Mouse (Mus musculus): ENCODE results near the gene Nxph1.

Gene Nxph1

DNA sequence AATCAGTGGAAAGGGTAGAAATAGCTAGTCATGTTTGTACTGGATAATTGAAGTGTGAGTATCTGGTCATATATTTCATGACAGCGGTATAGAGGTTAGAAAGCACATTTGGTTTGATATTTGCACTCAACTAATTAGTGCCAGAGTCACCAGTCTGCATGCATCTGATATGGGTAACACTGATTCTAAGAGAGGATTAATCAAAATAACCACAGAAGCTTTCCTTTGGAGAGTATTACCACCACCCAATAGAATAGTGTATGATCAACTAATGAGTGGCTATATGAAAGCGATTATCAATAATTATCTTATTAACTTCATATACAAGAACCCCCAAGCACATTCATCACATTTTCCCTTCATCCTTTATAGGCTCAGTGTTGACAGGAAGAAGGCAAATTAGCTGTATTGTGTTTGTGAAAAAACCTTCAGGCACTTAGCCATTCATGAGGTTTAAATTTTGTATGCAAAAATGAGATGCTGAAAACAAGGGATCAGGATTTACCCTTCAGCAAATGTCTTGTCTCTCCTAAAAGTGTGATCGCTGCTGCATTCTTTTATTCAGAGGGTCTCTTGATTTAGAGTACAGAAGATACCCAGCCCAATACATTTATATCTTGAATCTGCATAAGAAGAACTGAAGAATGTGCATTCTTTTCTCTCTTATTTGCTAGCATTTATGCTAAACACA, 185.5 kb downstream of the Nxph1 start:
- DNase-seq: no peak

DNA sequence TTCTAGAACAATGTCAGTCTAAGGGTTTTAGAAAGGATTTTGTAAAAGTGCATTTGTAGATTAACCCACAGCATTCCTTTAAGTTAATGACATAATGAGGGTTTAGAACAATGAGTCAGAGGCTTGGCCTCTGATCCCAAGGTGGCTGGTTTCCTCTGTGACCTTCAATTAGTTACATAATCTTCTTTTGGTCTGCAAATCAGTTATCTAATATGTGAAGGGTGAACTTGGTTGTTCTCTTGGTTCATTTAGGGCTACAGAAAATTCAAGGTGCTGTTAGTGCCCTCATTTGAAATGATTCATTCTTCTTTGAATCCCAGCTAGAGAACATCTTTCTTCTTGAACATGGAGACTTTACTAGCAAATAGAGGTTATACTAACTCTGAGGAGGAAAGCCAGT, 199.7 kb downstream of the Nxph1 start:
- DNase-seq: no peak

GRCm38 (mm10) chr6:9149791-9150190, 201.6 kb downstream of the Nxph1 start:
- DNase-seq: no peak

- no peak for DNase-seq
Observed at GRCm38 (mm10) chr6:9159191-9159590, 211.0 kb downstream of the Nxph1 start.

GRCm38 (mm10) chr6:9182477-9182876, 234.2 kb downstream of the Nxph1 start:
- no peak for DNase-seq

DNA sequence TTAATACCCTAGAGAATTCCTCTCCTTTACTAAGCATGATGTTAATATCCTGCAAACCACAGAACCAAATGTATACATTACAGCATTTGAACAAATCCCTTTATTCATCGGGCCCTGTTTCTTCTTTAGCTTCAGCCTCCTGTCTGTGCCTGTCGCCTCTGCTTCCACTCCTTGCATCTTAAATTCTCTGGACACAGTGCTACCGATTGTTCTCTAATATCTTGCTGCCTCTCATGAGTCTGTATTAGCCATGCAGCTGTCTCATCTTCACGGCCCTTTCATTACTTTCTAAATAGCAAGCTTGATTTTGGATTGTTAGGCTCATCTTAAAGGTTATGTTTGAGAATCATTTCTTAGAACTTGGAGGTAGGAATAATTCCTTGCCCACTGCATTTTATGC, 262.5 kb downstream of the Nxph1 start:
- no peak for DNase-seq

DNA sequence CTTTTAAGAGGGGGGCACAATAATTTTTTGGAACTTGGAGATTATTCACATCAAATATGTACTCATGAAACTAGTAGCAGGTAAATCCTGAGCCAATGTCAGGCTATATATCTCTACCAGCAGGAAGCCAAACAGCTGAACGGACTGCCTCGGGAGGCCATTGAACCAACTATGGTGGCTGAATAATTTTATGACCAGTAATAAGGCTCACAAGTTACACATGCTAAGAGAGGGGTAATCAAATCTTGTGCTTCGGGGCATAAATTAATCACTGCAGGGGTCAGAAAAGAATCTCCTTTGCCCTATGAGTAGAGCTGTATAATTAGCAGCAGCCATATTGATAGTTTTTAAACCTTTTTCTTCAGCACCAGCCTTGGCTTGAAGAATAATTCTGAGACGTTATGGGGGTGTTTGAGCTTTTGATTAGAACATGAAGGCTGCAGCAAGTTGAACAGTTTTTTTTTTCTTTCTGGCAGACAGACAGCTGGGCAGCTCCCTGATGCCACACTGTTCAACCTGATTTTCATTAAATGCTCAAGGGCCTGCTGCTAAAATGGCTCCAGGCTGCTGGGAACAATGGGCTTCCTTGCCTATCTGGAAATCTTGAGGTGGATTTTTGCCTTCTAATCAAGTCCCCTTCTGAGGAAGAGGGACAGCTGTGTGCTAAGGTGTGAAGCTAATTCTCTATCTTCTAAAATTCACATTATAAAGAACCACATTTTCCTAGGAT, 272.7 kb downstream of the Nxph1 start:
- DNase-seq: no peak

DNA sequence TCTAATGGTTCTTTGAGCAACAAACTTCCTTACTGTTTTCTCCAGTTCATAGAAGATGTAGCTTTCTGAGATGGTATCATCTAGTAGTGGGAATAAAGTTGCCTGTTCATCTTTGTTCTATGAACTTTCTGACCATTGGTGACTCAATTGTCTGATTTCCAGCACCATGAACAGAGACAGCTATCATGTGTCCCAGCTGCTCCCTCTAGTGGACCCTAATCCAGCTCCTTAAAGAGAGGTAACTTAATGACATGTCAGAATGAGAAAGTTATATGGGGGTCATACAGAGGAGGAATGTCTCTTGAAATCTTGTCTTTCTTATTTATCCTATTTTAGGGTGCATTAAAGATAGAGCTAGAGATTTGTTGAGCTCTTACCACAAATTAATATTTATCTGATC, 286.6 kb downstream of the Nxph1 start:
- DNase-seq: no peak

- DNase-seq: no peak
Observed at GRCm38 (mm10) chr6:9267998-9268397, 319.8 kb downstream of the Nxph1 start.

Measured in thymus, postnatal 25 days (tissue).